Mouse (Mus musculus) ovary, postnatal 36 days (tissue): ENCODE data around the gene Fsd1.
A peak's percentile ranks its signal among the peaks of the same experiment; 100 is the strongest.

Experiments
- DNase-seq: peaks from one replicate; pipeline ENCODE4 v3.0.0; 2022; ENCODE audit warnings: low spot score, mixed read lengths

The Fsd1 gene

DNA sequence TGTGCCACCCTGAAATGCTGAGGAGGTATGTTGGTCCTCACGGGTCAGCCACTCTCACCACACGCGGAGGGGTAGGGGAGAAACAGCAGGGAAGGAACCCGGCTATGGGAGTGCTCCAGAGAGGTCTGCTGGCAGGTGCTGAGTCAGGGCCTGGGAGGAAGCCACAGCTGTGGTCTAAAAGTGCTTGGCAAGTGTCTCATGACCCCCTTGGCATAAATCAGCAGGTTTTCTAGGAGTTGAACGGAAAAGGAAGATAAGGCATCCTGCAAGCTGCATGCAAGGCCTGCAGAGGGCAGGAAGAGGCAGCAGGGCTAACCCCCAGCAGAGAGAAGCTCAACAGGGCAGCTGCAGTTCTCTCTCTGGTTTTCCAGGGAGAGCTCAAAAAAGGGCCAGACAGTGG lies 44.6 kb downstream of the Fsd1 start:
- no peak for DNase-seq

DNA sequence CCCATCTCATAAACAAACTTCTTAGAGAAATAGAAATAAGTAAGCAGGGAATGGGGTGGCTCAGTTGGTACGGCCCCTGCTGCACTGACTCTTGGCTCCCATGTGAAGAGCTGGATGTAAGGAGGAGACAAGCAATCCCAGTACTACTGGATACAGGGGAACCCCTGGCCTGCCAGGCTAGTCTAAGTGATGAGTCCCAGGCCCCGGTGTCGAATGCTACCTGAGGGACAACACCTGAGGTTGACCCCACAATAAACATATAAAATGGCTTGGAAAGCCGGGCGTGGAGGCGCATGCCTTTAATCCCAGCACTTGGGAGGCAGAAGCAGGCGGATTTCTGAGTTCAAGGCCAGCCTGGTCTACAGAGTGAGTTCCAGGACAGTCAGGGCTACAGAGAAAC lies 45.1 kb downstream of the Fsd1 start:
- DNase-seq = no peak

- DNase-seq = no peak
Observed at GRCm38 (mm10) chr17:56032127-56032733, 45.9 kb downstream of the Fsd1 start.

- DNase-seq = no peak
Observed at GRCm38 (mm10) chr17:56032831-56033230, 46.5 kb downstream of the Fsd1 start.

DNA sequence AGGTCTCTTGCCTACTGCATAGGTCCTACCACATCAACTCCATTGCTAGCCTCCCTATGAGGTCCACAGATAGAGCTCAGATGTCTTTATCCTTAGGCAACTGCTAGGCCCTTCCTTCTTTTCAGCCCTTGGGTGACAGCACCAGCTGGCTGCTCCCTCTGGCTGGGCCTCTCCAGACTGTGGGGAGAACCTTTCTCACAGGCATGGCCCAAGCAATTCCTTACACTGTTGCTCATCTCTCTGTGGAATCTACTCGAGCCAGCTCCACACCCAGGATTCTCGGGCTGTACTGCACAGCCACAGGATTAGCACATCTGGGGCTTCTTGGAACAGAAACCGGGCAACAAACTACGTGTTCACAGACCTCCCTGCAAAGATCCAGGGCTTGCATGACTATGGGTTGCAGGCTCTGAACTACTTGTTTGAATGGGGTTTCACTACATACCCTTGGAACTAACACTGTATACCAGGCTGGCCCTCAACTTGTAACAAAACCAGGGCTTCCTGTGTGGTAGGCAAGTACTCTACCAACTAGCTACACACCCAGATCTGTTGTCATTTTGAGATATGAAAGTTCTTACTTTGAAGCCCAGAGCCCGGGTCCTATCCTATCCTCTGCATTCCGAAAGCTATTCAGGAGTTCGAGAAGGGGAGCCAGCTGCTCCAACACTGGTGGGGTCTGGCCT lies 47.9 kb downstream of the Fsd1 start:
- no peak for DNase-seq

GRCm38 (mm10) chr17:56034726-56035100 lies 48.4 kb downstream of the Fsd1 start:
- no peak for DNase-seq

- no peak for DNase-seq
Observed at GRCm38 (mm10) chr17:56035216-56035615, 48.9 kb downstream of the Fsd1 start.

- DNase-seq = peak; percentile 99
Observed at GRCm38 (mm10) chr17:56036176-56036900, 50.0 kb downstream of the Fsd1 start, which contains the start of gene Sh3gl1. Sh3gl1 (minus strand) TSS chr17:56036635.

DNA sequence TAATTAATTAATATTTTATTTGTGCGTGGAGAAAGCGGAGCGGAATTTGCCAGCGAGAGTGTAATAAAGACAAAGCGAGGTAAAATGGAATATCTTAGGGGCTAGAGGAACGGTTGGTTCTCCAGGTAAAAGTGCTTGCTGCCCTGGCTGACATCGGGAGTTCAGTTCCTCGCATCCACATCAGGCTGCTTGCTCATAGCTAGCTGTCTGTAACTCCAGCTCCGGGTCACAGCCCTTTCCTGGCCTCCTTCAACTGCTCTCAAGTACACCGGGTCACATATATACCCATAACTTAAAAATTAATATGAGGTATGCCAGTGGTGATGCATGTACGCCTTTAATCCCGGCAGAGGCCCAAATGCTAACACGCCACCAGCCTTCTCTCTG lies 50.6 kb downstream of the Fsd1 start:
- DNase-seq = peak; percentile 28

DNA sequence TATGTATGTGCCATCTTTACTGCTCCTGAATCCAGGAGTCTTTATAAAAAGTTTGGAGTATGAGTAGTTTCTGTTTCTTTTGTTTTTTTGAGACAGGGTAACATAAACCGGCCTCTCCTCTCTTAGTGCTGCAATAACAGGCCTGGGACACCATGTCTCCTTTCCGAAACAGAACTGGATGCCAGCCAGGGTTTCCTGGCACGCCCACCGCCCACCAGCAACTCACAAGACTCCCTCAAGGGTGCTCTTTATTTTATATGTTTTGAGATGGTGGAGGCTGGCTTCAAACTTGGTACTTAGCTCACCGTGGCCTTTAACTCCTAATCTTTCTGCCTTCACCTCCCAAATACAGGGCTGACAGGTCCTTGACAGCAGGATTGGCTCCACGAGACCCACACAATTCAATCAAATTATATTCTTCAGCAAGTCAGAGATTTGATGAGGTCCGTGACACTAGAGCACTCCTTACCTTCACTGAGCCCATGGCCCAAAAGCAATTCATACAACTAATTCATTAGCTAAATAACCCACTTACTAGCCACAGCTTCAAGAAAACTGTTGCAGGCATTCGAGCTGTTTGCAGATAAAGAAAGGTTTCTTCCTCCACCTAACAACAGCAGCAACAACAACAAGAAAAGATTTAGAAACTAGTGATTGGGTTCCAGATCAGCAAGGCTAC lies 52.4 kb downstream of the Fsd1 start:
- DNase-seq = peak; percentile 5

DNA sequence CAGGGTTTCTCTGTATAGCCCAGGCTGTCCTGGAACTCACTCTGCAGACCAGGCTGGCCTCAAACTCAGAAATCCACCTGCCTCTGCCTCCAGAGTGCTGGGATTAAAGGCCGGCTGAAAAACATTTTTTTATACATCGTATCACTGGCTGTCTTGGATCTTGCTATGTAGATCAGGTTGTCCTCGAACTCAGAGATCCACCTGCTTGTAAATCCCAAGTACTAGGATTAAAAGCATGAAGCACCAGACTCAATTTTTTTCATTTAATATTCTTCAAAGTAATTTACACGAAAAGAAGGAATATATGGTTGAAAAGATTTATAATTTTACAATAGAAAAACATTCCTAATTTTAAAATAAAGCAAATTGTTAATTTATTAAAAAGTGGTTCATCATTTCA lies 53.0 kb downstream of the Fsd1 start:
- DNase-seq = no peak

GRCm38 (mm10) chr17:56040030-56040856 lies 53.9 kb downstream of the Fsd1 start, which contains the start of gene Chaf1a:
Chaf1a (plus strand) TSS chr17:56040439.
- peak; percentile 94 for DNase-seq

DNA sequence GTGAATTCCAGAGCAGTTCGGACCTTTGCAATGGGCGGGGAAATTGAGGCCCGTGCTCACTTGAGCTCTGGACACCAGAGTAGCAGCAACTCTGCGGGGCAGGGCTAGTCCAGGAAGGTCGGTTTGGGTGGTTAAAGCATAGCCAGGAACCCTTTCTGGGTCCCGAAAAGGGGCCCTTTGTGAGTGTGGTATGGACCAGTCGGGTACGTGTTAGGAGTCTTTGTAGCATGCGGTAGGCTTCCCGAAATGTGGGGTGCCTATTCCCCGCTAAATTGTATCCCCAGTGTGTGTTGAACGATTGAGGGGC lies 54.5 kb downstream of the Fsd1 start:
- no peak for DNase-seq
